Mouse (Mus musculus): ENCODE results near the gene Lpar1. TPM values are rescaled to one million over a fixed set of nuclear protein-coding genes. Genes with fewer than 3 reads are reported as not detected.

Gene Lpar1
- 2.7 and 3.6 TPM in 2 replicates for polyA plus RNA-seq (2015; fragmentation: Nextera tagmentation; extraction: Ambion mirVana)

- Histone ChIP-seq H3K4me2 (ENCODE audit: low read depth, low read length) (peak within 1 kb of the TSS; percentile 74), H3K27me3 (ENCODE audit: control insufficient read depth, insufficient read depth, low read depth, low read length) (peaks cover 22% of the 10 kb centered on the region), H3K9ac (ENCODE audit: low read depth, low read length) (peak within 1 kb of the TSS; percentile 45), H3K4me1 (ENCODE audit: control insufficient read depth, low read depth, low read length) (peaks cover 3% of the 10 kb centered on the region), H3K9me3 (replicated peaks; ENCODE audit: control insufficient read depth, low read length) (no peaks in the 10 kb centered on the region), H3K27ac (ENCODE audit: low read length) (no peak within 1 kb of the TSS), H3K4me3 (ENCODE audit: low read depth, low read length) (peak within 1 kb of the TSS; percentile 63), H3K36me3 (ENCODE audit: control insufficient read depth, insufficient read depth) (no peaks in the 10 kb centered on the region)
- ATAC-seq (ENCODE audit: low read depth) = no peak
- WGBS (ENCODE audit: insufficient replicate concordance) = 7% methylated on average over 19 of the region's 19 CpGs
Measured at GRCm38 (mm10) chr4:58553631-58554358, at the start of gene Lpar1. Gene Lpar1 (minus strand): TSS chr4:58553898.

GRCm38 (mm10) chr4:58585942-58586341 lies 32.2 kb upstream of the Lpar1 start:
- H3K4me3 ChIP-seq (ENCODE audit: low read depth, low read length) = no peak overlapping the region
- no peaks in the 10 kb centered on the region for H3K27me3 ChIP-seq (ENCODE audit: control insufficient read depth, insufficient read depth, low read depth, low read length)
- ATAC-seq (ENCODE audit: low read depth) = no peak
- H3K9me3 ChIP-seq (replicated peaks; ENCODE audit: control insufficient read depth, low read length) = no peaks in the 10 kb centered on the region
- H3K36me3 ChIP-seq (ENCODE audit: control insufficient read depth, insufficient read depth) = no peaks in the 10 kb centered on the region
- no peak overlapping the region for H3K4me2 ChIP-seq (ENCODE audit: low read depth, low read length)
- no peak overlapping the region for H3K9ac ChIP-seq (ENCODE audit: low read depth, low read length)
- no peak overlapping the region for H3K27ac ChIP-seq (ENCODE audit: low read length)
- H3K4me1 ChIP-seq (ENCODE audit: control insufficient read depth, low read depth, low read length) = no peaks in the 10 kb centered on the region
- 5% methylated on average over 2 of the region's 2 CpGs for WGBS (ENCODE audit: insufficient replicate concordance)

GRCm38 (mm10) chr4:58581191-58581590 lies 27.5 kb upstream of the Lpar1 start:
- Histone ChIP-seq H3K4me2 (ENCODE audit: low read depth, low read length) (no peak overlapping the region), H3K9ac (ENCODE audit: low read depth, low read length) (no peak overlapping the region), H3K4me1 (ENCODE audit: control insufficient read depth, low read depth, low read length) (no peaks in the 10 kb centered on the region), H3K27me3 (ENCODE audit: control insufficient read depth, insufficient read depth, low read depth, low read length) (no peaks in the 10 kb centered on the region), H3K27ac (ENCODE audit: low read length) (no peak overlapping the region), H3K9me3 (replicated peaks; ENCODE audit: control insufficient read depth, low read length) (no peaks in the 10 kb centered on the region), H3K4me3 (ENCODE audit: low read depth, low read length) (no peak overlapping the region), H3K36me3 (ENCODE audit: control insufficient read depth, insufficient read depth) (no peaks in the 10 kb centered on the region)
- ATAC-seq (ENCODE audit: low read depth) = no peak
- WGBS (ENCODE audit: insufficient replicate concordance) = 44% methylated on average over 7 of the region's 7 CpGs

- Histone ChIP-seq H3K27ac (ENCODE audit: low read length) (no peak overlapping the region), H3K4me2 (ENCODE audit: low read depth, low read length) (no peak overlapping the region), H3K36me3 (ENCODE audit: control insufficient read depth, insufficient read depth) (no peaks in the 10 kb centered on the region), H3K4me1 (ENCODE audit: control insufficient read depth, low read depth, low read length) (no peaks in the 10 kb centered on the region), H3K9me3 (replicated peaks; ENCODE audit: control insufficient read depth, low read length) (no peaks in the 10 kb centered on the region), H3K4me3 (ENCODE audit: low read depth, low read length) (no peak overlapping the region), H3K9ac (ENCODE audit: low read depth, low read length) (no peak overlapping the region), H3K27me3 (ENCODE audit: control insufficient read depth, insufficient read depth, low read depth, low read length) (no peaks in the 10 kb centered on the region)
- no peak for ATAC-seq (ENCODE audit: low read depth)
- 71% methylated on average over 5 of the region's 5 CpGs for WGBS (ENCODE audit: insufficient replicate concordance)
Measured at GRCm38 (mm10) chr4:58580516-58580915, 26.8 kb upstream of the Lpar1 start.

- H3K36me3 ChIP-seq (ENCODE audit: control insufficient read depth, insufficient read depth) = no peaks in the 10 kb centered on the region
- H3K27me3 ChIP-seq (ENCODE audit: control insufficient read depth, insufficient read depth, low read depth, low read length) = no peaks in the 10 kb centered on the region
- H3K4me1 ChIP-seq (ENCODE audit: control insufficient read depth, low read depth, low read length) = no peaks in the 10 kb centered on the region
- H3K4me2 ChIP-seq (ENCODE audit: low read depth, low read length) = no peak overlapping the region
- no peak overlapping the region for H3K9ac ChIP-seq (ENCODE audit: low read depth, low read length)
- ATAC-seq (ENCODE audit: low read depth) = no peak
- H3K4me3 ChIP-seq (ENCODE audit: low read depth, low read length) = no peak overlapping the region
- H3K9me3 ChIP-seq (replicated peaks; ENCODE audit: control insufficient read depth, low read length) = no peaks in the 10 kb centered on the region
- 57% methylated on average over 10 of the region's 10 CpGs for WGBS (ENCODE audit: insufficient replicate concordance)
- no peak overlapping the region for H3K27ac ChIP-seq (ENCODE audit: low read length)
Measured at GRCm38 (mm10) chr4:58580098-58580497, 26.4 kb upstream of the Lpar1 start.

- H3K4me3 ChIP-seq (ENCODE audit: low read depth, low read length) = no peak overlapping the region
Measured at GRCm38 (mm10) chr4:58578488-58578887, 24.8 kb upstream of the Lpar1 start.

GRCm38 (mm10) chr4:58577382-58578048 lies 23.8 kb upstream of the Lpar1 start:
- Histone ChIP-seq H3K4me3 (ENCODE audit: low read depth, low read length) (no peak overlapping the region), H3K36me3 (ENCODE audit: control insufficient read depth, insufficient read depth) (no peaks in the 10 kb centered on the region), H3K4me2 (ENCODE audit: low read depth, low read length) (no peak overlapping the region), H3K9me3 (replicated peaks; ENCODE audit: control insufficient read depth, low read length) (no peaks in the 10 kb centered on the region), H3K9ac (ENCODE audit: low read depth, low read length) (no peak overlapping the region), H3K4me1 (ENCODE audit: control insufficient read depth, low read depth, low read length) (no peaks in the 10 kb centered on the region), H3K27me3 (ENCODE audit: control insufficient read depth, insufficient read depth, low read depth, low read length) (no peaks in the 10 kb centered on the region), H3K27ac (ENCODE audit: low read length) (no peak overlapping the region)
- ATAC-seq (ENCODE audit: low read depth) = no peak
- WGBS (ENCODE audit: insufficient replicate concordance) = 43% methylated on average over 5 of the region's 5 CpGs

More at GRCm38 (mm10) chr4:58578488-58578887, 24.8 kb upstream of the Lpar1 start:
- H3K4me1 ChIP-seq (ENCODE audit: control insufficient read depth, low read depth, low read length) = no peaks in the 10 kb centered on the region
- H3K27ac ChIP-seq (ENCODE audit: low read length) = no peak overlapping the region
- no peaks in the 10 kb centered on the region for H3K9me3 ChIP-seq (replicated peaks; ENCODE audit: control insufficient read depth, low read length)
- ATAC-seq (ENCODE audit: low read depth) = no peak; the same call in 1 of the 2 replicates
- H3K9ac ChIP-seq (ENCODE audit: low read depth, low read length) = no peak overlapping the region
- WGBS (ENCODE audit: insufficient replicate concordance) = 42% methylated on average over 2 of the region's 2 CpGs
- no peaks in the 10 kb centered on the region for H3K27me3 ChIP-seq (ENCODE audit: control insufficient read depth, insufficient read depth, low read depth, low read length)
- H3K36me3 ChIP-seq (ENCODE audit: control insufficient read depth, insufficient read depth) = no peaks in the 10 kb centered on the region
- no peak overlapping the region for H3K4me2 ChIP-seq (ENCODE audit: low read depth, low read length)

- no peak for ATAC-seq (ENCODE audit: low read depth)
- H3K9me3 ChIP-seq (replicated peaks; ENCODE audit: control insufficient read depth, low read length) = no peaks in the 10 kb centered on the region
- H3K9ac ChIP-seq (ENCODE audit: low read depth, low read length) = no peak overlapping the region
- 58% methylated on average over 6 of the region's 6 CpGs for WGBS (ENCODE audit: insufficient replicate concordance)
- H3K36me3 ChIP-seq (ENCODE audit: control insufficient read depth, insufficient read depth) = no peaks in the 10 kb centered on the region
- no peaks in the 10 kb centered on the region for H3K27me3 ChIP-seq (ENCODE audit: control insufficient read depth, insufficient read depth, low read depth, low read length)
- H3K4me2 ChIP-seq (ENCODE audit: low read depth, low read length) = no peak overlapping the region
- H3K27ac ChIP-seq (ENCODE audit: low read length) = no peak overlapping the region
- no peaks in the 10 kb centered on the region for H3K4me1 ChIP-seq (ENCODE audit: control insufficient read depth, low read depth, low read length)
- H3K4me3 ChIP-seq (ENCODE audit: low read depth, low read length) = no peak overlapping the region
Measured at GRCm38 (mm10) chr4:58575831-58576230, 22.1 kb upstream of the Lpar1 start.

- Histone ChIP-seq H3K4me2 (ENCODE audit: low read depth, low read length) (no peak overlapping the region), H3K4me1 (ENCODE audit: control insufficient read depth, low read depth, low read length) (no peaks in the 10 kb centered on the region), H3K36me3 (ENCODE audit: control insufficient read depth, insufficient read depth) (no peaks in the 10 kb centered on the region), H3K27ac (ENCODE audit: low read length) (no peak overlapping the region), H3K4me3 (ENCODE audit: low read depth, low read length) (no peak overlapping the region), H3K9ac (ENCODE audit: low read depth, low read length) (no peak overlapping the region), H3K27me3 (ENCODE audit: control insufficient read depth, insufficient read depth, low read depth, low read length) (no peaks in the 10 kb centered on the region), H3K9me3 (replicated peaks; ENCODE audit: control insufficient read depth, low read length) (no peaks in the 10 kb centered on the region)
- WGBS (ENCODE audit: insufficient replicate concordance) = 59% methylated on average over 6 of the region's 6 CpGs
- ATAC-seq (ENCODE audit: low read depth) = no peak
Measured at GRCm38 (mm10) chr4:58574024-58574423, 20.3 kb upstream of the Lpar1 start.

Data from liver, embryonic 16.5 days (tissue).